Mouse (Mus musculus) liver, postnatal 0 days (tissue): ENCODE data around the gene Pafah1b3.

Experiments used
- CTCF ChIP-seq: sonication (generic); IDR thresholded peaks from 2 replicates; pipeline ENCODE4 v1.5.1; 2016; ENCODE audit warnings: antibody characterized with exemption, low read depth
- EP300 ChIP-seq: IDR thresholded peaks from 2 replicates; pipeline ENCODE4 v1.6.1; 2016; ENCODE audit warnings: antibody characterized with exemption, low read depth, mild to moderate bottlenecking

- TF ChIP-seq CTCF (no peak), EP300 (no peak)
These were observed 23.2 kb downstream of the Pafah1b3 start for GRCm38 (mm10) chr7:25274571-25274970.
